Mouse (Mus musculus) myocyte (in vitro differentiated cells): ENCODE measurements around the gene Apol7a.

Experiments
- CEBPB ChIP-seq: IDR thresholded peaks from 2 replicates; pipeline ENCODE4 v1.6.1; 2011; ENCODE audit warnings: mild to moderate bottlenecking, moderate library complexity; ENCODE audit not compliant: poor library complexity, insufficient read depth, severe bottlenecking
- E2F4 ChIP-seq: IDR thresholded peaks from one replicate; pipeline ENCODE4 v1.6.1; 2011; ENCODE audit warnings: mild to moderate bottlenecking, control low read depth, moderate library complexity; ENCODE audit not compliant: insufficient read depth
- MAX ChIP-seq: IDR thresholded peaks from one replicate; pipeline ENCODE4 v1.6.1; 2011; ENCODE audit warnings: low read depth, mild to moderate bottlenecking, control low read depth
- MYOD1 ChIP-seq, 3 experiments: IDR thresholded peaks; one replicate each; pipeline ENCODE4 v1.6.1; 2011; ENCODE audit warnings: control low read depth in 2 of 3, low read depth in 2 of 3, mild to moderate bottlenecking in 2 of 3, moderate library complexity in 1 of 3; ENCODE audit not compliant: insufficient read length in 2 of 3, control insufficient read depth in 1 of 3
- POLR2A ChIP-seq: IDR thresholded peaks from one replicate; pipeline ENCODE4 v1.6.1; 2011; ENCODE audit warnings: low read depth, mild to moderate bottlenecking, control low read depth, moderate library complexity; ENCODE audit not compliant: insufficient read length
- POLR2AphosphoS2 ChIP-seq: IDR thresholded peaks from one replicate; pipeline ENCODE4 v1.6.1; 2011; ENCODE audit warnings: low read depth, control low read depth; ENCODE audit not compliant: insufficient read length
- REST ChIP-seq: IDR thresholded peaks from one replicate; pipeline ENCODE4 v1.6.1; 2011; ENCODE audit warnings: mild to moderate bottlenecking, control low read depth, moderate library complexity; ENCODE audit not compliant: insufficient read depth, insufficient read length
- SRF ChIP-seq: IDR thresholded peaks from one replicate; pipeline ENCODE4 v1.6.1; 2011; ENCODE audit warnings: low read depth; ENCODE audit not compliant: control insufficient read depth, insufficient read length
- TCF3 ChIP-seq: IDR thresholded peaks from one replicate; pipeline ENCODE4 v1.6.1; 2011; ENCODE audit warnings: low read depth, control low read depth; ENCODE audit not compliant: insufficient read length
- USF1 ChIP-seq: IDR thresholded peaks from one replicate; pipeline ENCODE4 v1.6.1; 2011; ENCODE audit warnings: low read depth, mild to moderate bottlenecking, control low read depth, moderate library complexity

GRCm38 (mm10) chr15:77340581-77340980, 58.3 kb downstream of the Apol7a start:
- TF ChIP-seq E2F4, result no peak
- TF ChIP-seq POLR2A, result no peak
- TF ChIP-seq TCF3, result no peak
- TF ChIP-seq POLR2AphosphoS2, result no peak
- no peak for TF ChIP-seq USF1
- TF ChIP-seq REST, result no peak
- TF ChIP-seq MYOD1 (IDR thresholded peaks at IDR 0.05; ENCODE audit: control insufficient read depth in 1 of 3, insufficient read length in 2 of 3, low read depth in 2 of 3), result no peak
- TF ChIP-seq CEBPB, result no peak
- no peak for TF ChIP-seq MAX
- TF ChIP-seq SRF, result no peak
